Mouse (Mus musculus): ENCODE measurements around the gene Spcs2.
"Not testable (repeated sequence)": the region's sequence is repeated elsewhere in the genome, so short reads cannot be mapped to it uniquely, and the experiment has no call there.

The Spcs2 gene

DNA sequence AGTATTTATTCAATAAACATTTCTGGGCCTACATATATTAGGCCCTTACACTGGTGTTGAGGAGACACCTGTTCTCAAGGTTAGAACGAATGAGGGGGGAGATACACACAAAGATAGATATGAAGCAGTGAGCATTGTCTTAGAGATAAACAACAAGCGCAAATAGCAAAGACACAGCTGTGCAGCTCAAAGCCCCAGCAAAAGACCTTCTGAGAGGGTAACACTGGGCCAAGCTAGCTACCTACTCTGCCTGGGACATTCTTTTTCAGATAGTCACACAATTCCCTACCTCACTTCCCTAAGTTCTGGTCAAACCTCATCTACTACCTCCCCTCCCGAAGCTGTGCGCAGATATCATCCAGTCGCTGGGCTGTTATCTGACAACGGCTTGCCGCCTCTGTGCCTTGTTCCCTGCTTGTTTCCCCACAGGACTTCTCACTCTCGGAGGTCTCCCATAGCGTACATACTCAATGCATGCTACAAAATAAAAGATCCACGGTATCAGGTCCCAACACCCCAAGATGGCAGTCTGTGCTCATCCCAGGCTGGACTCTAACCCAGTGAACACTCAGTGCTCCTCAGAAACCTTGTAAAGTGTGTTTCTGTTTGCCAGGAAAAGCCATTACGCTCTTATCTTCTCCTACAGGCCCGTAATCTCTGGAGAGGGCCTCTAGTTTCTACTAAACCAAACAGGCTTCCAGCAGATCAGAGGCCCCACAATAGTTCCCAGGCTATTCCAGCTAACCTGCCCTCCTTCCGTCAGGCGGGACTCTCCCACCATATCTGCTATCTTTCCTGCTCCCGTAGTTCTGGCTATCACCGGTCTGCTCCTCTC is 38.4 kb downstream of the Spcs2 start:
- no peak for DNase-seq (ENCODE audit: low spot score in 2 of 2)

DNA sequence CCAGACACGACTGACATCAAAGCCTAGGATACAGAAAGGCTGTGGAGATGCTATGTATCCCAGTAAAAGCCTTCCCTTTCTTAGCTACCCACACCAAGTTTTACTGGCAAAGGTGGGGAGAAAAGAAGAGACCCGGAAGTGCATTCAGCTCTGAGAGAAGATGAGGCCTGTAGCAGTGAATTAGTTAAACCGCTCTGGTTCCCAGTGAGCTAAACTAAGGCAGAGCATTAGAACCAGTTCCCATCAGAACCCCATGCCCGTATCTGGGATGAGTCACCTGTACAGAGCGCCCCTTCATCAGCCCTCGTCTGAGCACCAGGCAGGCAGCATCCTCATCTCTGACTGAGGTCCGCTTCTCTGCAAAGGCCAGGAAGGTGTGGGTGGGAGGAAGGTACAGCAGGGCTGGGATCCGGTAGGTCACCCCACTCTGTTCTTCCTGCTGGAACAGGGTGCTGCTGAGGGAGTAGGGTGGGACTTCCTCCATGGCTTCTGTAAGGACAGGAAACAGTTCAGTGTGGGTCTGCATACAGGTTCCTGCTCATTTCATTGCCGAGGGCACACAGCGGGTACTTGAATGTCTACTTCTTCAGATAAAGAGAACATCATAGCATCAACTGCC is 40.1 kb downstream of the Spcs2 start:
- no peak for DNase-seq (ENCODE audit: low spot score in 2 of 2)

DNA sequence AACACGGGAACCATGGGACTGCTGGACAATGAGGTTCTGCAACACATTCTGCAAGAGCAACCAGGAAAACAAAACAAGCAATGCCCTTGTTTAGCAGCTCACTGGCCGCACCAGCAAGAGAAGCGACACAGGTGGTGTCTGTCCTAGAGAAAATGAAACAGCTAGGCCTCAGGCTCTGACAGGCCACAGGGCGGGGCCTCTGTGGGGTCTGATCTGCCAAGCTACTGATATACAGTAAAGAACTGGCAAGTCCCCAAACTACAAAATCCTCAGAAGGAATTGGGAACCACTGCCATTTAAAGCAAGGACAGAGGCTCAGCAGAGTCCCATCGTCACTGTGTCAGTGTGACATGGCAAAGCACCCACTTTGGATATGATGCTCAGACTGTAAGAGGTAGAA is 40.8 kb downstream of the Spcs2 start:
- no peak for DNase-seq (ENCODE audit: low spot score in 2 of 2)

DNA sequence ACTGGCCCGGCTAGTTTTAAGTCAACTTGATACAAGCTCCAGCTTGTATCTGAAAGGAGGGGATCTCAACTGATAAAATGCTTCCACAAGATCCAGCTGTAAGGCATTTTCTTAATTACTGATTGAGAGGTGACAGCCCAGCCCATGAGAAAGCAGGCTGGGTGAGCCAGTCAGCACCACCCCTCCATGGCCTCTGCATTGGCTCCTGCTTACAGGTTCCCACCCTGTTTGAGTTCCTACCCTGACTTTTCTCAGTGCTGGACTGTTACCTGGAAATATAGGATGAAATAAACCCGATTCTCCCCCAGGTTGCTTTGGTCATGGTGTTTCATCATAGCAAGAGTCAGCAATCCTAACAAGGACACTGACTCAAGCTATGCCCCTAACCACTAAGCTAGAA is 41.3 kb downstream of the Spcs2 start:
- DNase-seq (ENCODE audit: low spot score in 2 of 2) = no peak

DNA sequence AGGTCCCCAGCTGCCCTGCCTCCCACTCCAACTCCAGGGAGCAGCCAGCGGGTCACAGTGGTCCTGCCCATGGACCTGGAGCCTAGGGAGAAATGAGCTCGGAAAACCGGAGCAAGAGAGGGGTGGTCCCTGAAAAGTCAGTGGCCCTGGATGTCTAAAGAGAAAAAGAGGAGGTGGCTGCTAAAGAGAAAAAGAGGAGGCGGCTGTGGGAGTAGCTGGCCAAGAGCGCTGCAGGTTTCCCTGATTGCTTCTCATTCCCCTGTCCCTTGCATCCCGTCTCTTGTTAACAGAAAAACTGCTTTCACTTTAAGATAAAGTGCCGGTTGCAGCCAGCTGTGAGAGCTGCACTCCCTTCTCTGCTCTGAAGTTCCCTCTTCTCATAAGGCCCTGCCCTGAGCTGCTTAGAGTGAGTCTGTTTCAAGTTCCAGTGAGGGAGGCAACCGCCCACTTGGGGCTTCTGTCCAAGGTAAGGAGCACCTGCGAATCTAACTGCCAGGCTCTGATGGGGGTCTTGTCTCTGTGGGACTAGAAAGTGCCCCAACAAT is 45.0 kb downstream of the Spcs2 start:
- DNase-seq (ENCODE audit: low spot score in 2 of 2) = not testable (repeated sequence)

DNA sequence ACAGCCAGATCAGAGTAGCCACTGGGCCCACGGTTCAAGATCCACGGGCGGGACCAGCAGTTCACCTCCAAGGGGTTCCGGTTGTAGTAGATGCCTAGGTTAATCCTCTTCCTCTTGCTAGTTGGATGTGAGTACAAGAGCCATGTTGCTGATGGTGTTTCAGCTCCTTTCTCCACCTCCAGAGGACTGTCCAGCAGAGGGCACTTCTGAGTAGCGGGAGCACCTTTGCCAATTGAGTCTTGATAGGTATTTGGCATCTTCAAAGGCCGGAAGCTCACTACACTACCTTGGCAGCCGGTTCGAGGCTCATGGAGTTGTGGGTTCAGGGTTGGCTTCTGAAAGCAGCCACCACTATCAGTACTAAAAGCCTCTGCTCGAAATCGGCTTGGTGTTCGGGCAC is 49.9 kb downstream of the Spcs2 start:
- DNase-seq (ENCODE audit: low spot score in 2 of 2) = no peak

DNA sequence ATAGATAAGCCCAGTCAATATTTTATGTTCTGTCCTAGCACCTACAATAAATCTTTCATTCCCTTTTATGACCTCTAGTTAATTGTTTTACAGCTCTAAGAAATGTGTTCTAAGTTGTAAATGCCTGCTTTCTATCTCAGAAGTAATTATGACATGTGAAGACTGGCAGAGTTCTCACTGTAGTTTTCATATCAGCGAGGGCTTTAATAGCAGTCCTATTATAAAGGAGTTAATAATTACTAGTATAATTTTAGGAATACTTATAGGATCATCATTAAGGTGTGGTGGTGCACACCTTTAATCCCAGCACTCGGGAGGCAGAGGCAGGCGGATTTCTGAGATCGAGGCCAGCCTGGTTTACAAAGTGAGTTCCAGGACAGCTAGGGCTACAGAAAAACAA is 51.6 kb downstream of the Spcs2 start:
- no peak for DNase-seq (ENCODE audit: low spot score in 2 of 2)

DNA sequence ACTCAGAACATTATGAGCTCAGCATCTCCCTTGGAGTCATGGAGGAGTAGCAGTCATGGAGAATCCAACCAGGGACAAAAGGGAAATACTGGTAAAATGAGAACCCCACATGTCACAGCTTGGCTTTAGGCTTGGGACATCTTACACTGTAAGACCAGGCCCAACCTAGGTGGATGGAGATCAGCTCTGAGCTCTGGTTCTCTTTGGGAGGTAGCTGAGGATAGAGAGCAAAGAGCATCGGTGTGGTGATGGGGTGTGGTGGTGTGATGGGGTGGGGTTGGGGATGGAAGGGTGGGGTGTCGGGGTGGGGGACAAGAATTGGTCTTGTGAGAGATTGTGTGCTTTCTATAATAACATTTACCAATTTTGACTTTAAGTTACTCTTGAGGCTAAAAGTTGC is 52.4 kb downstream of the Spcs2 start:
- DNase-seq (ENCODE audit: low spot score in 2 of 2) = no peak

DNA sequence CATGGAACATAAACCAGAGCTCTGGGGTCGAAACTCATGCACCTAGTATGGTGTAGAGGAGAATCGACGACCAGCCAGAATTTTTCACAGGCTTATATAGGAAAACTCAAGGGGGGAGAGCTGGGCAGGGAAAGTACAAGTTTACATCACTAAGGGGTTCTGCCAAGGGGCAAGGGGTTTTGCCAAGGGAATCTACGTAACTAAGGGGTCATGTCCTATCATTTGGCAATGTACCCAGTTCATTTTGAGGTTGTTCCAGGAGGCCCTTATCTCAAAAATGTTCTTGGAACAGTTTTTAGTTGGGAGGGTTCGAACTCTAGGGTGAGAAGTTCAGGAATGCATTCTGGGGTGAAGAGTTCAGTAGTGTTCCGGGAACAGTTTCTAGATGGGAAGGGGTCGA is 56.2 kb downstream of the Spcs2 start:
- DNase-seq (ENCODE audit: low spot score in 2 of 2) = not testable (repeated sequence)

DNA sequence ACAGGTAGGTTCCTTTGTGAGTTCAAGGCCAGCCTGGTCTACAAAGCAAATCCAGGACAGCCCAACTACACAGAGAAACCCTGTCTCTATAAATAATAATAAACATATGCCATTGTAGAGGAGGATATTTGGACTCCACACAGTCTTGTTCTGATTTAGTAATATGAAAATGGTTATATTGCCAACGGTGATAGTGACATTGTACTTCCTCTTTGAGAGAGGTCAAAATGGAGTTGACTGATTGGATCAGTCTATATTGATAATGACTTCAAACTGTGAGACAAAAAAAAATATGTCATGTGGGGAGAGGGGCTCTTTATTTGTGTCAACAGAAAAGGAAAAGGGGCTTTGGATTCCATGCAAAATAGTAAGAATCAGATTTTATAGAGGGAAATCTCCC is 57.9 kb downstream of the Spcs2 start:
- no peak for DNase-seq (ENCODE audit: low spot score in 2 of 2)

DNA sequence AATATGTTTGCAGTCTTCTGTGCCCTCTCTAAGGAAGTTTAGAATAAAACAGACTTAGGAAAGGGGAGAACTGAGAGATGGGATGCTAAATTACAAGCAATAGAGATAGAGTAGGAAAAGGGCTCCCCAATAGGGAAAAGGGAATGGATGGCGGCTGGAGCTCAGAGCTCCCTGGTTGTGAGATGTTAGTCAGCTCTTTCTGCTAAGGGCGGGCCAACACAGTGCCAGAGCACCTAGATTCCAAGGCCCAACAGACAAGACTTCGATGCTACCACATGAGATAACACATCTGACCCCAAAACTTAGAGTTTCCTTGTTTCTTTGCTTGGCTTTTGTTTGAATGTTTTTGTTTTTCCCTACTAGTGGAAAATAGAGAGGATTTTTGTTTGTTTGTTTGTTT is 59.2 kb downstream of the Spcs2 start:
- not testable (repeated sequence) for DNase-seq (ENCODE audit: low spot score in 2 of 2)

DNA sequence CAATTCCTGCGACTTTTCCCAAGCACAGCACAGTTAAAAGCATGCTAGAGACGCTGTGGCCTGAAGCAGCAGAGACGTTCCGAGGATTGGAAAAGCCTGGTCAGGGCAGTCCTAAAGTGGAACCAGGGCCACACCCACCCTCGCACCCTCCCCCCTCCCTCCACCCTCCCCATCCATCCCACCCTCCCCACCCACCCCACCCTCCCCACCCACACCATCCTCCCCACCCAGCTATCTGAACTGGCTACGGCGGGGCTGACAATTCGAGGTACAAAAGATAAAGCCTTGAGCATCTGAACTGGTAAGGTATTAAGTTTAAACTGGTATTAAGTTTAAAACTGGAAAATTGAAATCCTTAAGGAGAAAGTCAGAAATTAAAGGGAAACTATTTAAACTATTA is 59.7 kb downstream of the Spcs2 start:
- no peak for DNase-seq (ENCODE audit: low spot score in 2 of 2)

DNA sequence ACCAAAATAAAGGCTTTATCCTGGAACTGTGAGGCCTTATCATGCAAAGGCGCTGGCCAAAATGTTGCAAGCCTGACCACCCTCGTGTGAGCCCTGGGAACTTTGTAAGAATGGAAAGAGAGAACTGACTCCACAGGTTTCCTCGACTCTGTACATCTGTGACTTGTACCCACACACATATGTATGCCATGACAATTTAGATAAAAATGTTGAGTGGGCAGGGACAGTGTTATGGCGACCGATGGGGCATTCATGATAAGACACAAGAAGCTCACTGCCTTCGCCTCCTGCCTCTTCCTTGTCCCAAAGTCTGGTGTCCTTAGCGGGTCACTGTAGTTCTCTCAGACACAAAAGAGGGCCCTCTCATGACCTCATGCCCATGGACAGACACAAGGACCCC is 64.1 kb downstream of the Spcs2 start:
- DNase-seq (ENCODE audit: low spot score in 2 of 2) = no peak

DNA sequence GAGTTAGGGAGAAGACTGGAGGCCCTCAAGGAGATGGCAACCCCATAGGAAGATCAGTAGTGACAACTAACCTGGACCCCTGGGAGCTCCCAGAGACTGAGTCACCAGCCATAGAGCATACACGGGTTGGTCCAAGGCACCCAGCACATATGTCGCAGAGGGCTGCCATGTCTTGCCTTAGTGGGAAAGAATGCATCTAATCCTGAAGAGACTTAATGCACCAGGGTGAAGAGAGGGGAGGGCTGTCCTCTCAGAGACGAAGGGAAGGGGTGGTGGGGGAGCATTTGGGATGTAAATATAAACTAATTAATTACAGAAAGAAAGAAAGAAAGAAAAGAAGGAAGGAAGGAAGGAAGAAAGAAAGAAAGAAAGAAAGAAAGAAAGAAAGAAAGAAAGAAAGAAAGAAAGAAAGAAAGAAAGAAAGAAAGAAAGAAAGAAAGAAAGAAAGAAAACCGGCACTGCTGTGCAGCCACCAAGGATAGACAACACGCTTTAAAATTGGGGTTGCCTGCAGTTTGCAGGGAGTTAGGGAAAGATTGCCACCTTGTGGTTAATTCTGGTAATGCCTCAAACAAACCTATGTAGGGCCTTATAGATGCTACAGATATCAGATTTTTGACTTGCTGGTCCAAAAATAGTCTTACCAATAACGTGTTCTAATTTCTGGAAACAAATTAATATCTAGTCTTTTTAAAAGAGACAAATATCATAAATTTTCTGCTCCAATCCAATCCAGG is 65.2 kb downstream of the Spcs2 start:
- DNase-seq (ENCODE audit: low spot score in 2 of 2) = peak in 1 of 2 experiments; percentile 53

DNA sequence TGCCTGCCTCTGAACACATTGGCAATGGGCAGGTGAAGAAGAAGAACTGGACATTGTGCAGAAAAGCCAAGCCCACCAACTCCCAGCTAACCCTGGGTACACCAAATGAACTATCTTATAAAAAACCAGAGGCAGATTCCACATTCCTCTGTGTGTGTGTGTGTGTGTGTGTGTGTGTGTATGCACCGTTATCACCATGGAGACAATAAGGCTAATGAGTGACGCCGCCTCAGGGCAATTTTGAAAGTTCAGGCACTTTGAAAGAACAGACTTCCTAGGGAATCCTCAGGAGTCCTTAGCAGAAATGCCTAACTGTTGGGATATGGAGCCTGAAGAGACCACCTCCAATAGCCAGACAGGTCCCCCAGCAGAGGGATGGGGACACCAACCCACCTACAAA is 66.0 kb downstream of the Spcs2 start:
- DNase-seq (ENCODE audit: low spot score in 2 of 2) = no peak

DNA sequence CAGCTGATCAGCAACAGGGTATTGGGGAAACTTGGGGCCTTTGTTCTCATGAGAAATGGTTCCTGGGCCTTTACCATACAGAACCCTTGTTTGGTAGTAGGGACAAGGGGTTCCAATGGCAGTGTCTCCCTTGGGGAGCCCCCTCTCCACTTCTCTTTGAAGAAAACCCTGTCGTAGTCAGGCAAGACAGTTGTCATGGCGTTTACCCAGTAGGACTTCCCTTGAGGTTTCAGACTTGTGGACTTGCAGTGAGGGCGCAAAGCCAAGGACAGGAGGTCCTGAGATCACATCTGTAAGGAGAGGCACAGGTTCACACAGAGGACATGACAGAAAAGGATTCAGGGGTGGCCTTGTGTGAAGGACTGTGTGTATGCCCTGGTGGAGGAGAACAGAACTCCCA is 66.8 kb downstream of the Spcs2 start:
- no peak for DNase-seq (ENCODE audit: low spot score in 2 of 2)

DNA sequence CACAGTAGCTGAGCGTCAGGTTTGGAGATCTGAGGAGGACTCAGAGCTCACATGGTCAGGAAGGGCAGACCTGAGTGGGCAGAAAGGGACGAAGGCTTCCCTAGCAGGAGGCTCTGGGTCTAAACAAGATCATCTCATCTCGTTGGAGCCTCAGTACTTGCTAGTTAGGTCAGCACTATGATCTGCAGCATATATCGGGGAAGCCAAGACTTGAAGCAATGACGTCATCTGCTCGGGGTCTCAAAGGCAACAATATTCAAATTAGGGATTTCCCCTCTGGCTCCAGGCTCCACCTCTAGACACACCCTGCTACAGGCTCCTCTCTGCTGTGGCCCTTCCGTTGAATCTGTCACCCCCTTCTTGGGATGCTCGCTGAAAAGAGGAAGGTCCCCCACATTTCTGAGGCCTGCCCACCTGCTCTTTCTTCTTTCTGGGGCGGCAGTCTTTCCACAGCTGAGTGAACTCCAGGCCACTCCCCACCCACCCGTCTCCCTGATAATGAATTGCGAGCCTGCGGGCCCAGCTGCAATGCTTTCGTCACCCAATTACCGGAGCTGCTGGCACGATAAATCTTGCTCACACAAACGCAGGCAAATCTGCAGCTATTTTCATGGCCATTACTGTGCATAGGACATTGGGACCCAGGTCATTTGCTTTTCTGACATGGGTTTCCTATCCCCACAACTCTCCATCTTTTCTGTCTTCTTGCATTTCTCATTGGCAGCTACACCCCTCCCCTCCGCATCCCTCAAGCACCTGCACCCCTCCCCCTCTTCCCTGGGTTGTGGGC is 67.9 kb downstream of the Spcs2 start:
- DNase-seq (ENCODE audit: low spot score in 2 of 2) = no peak

DNA sequence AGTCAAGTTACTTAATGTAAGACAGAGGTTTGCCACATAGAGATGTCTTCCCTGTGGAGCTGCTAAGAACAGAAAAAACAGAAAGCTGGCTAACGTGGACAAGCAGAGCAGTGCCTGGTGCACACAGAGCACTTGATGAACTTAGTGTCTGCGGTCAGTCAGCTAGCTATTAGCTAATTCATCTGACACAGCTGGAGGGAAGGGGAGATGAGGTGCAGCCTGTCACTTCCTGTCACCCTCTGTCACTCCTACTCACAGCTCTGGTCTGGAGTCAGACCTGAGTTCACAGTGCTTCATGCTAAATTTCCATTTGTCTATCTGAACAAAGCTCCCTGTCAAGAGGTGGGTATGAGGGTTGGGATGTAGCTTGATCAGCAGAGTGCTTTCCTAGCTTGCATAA is 69.2 kb downstream of the Spcs2 start:
- DNase-seq (ENCODE audit: low spot score in 2 of 2) = no peak

DNA sequence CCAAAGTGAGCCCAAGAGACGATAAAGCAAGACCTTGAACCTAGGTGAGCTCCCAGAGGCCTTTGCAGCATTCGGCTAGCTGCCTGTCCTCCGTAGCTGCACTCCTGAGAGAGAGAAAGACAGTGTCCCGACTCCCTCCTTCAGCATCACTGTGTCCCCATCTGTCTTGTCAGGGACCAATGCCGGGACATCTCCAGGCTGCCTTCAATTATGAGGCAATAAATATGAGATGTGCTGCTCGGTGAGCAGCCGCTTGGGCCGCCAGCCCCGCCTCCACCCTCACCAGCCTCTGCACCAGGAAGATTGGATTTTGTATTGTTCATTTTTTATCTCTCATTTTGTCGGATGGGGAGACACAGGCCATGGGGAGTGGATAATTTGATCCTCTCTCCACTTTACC is 72.4 kb downstream of the Spcs2 start:
- no peak for DNase-seq (ENCODE audit: low spot score in 2 of 2)

DNA sequence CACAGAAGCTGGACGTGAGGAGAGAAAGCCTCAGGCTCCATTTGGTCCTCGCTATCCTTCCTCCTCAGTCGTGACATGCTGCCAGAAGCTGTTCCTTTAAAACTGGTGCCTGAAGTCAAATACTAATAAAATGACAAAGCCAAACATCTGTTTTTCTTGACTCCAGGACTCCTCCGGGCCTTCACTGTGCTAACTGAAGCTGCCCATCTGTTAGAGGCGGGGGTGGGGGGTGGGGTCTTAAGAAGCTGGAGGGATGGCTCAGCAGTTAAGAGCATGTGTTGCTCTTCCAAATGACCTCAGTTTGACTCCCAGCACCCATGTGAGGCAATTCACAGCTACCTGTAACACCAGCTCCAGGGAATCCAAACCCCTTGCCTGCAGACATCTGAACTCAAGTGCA is 74.7 kb downstream of the Spcs2 start:
- no peak for DNase-seq (ENCODE audit: low spot score in 2 of 2)

DNA sequence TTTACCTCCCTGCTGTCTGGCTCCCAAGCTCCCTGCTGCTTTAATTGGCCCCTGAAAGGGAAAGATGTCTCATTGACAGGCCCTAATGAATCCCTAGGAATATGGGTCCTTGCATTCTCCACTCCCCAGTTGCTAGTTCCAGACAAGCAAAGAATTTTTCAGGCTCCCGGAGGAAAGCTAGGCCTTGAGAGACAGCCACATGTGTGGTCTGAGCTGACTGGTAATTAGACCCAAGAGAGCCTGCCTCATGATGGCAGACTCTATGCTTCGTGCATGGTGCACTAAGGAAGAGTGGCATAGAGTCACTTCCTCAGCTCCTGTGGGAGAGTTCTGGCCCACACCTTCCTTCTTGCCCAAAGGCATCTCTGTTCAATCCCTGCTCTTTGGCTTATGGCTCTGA is 75.3 kb downstream of the Spcs2 start:
- no peak for DNase-seq (ENCODE audit: low spot score in 2 of 2)
